Mouse (Mus musculus) adipose tissue, adult 10 weeks (tissue): ENCODE measurements around the gene Gnat3. TPM values are rescaled to one million over a fixed set of nuclear protein-coding genes. Genes with fewer than 3 reads are reported as not detected.

Experiments
- polyA plus RNA-seq: library from polyadenylated mRNA; stranded (reverse); fragments of 350-450 nt; fragmentation: Illumina TruSeq; extraction: RNeasy Lipid Tissue Mini Kit (QIAGEN cat#74804); gene quantifications from one replicate; pipeline ENCODE4 v1.2.3, GENCODE M21; 2014; ENCODE audit warnings: low read depth, low replicate concordance

Gnat3 gene
- polyA plus RNA-seq: 0.30 TPM

GRCm38 (mm10) chr5:17962249-17962648 is at the start of gene Gnat3:
Gnat3 (plus strand) TSS chr5:17962549.

Other genes starting within 250 kb of the Gnat3 start
- gene Cd36, start 73.7 kb upstream of the Gnat3 start, polyA plus RNA-seq: 1,140 TPM